Mouse (Mus musculus): ENCODE data around the gene Lsm11.

DNA sequence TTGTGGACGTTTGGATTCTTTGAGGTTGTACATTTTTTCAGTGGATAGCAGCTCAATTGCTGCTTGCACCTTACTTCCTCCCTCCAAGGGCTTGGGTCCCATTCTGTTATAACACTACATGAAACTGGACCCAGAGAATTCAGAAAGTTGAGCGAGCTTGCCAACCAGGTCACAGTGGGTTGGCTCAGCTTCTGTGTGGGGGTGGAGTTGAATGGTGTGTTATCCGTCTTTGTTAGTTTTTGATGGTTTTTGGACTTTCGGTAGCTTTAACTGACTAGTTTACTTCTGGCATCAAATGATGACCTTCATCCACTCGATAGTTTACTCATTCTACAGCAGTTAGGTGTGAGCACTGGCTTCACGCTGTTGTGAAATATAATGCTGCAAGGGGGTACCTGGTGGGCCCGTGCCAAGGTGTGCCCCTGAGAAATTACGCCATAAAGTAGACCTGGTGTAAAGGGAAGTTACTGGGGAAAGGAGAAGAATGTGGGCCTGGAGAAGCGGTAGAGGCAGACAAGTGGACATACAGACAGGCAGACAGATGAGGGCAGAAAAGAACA lies 56.2 kb downstream of the Lsm11 start:
- no peak for TF ChIP-seq POLR2A (IDR thresholded peaks at IDR 0.05; ENCODE audit: extremely low read depth, insufficient read depth, low read length)
- TF ChIP-seq CTCF (IDR thresholded peaks at IDR 0.05; ENCODE audit: low read depth, low read length), result no peak

Measured in liver, adult 2 months (tissue).